Mouse (Mus musculus) kidney, embryonic 16.5 days (tissue): ENCODE measurements around the gene Psmd12. TPM values are rescaled to one million over a fixed set of nuclear protein-coding genes. Genes with fewer than 3 reads are reported as not detected.

Experiments used
- ATAC-seq: fragments of 200-750 bp; cut with Nextera tagmentation; 2 replicates; pipeline ENCODE4 v1.8.0; 2017; ENCODE audit warnings: moderate TSS enrichment; ENCODE audit not compliant: low FRiP score, low TSS enrichment
- H3K27ac ChIP-seq: fragments of 300-500 bp; sonication (generic); 2 replicates; pipeline ENCODE4 v1.5.1; 2014; ENCODE audit warnings: low read length
- H3K27me3 ChIP-seq: fragments of 300-500 bp; sonication (generic); 2 replicates; pipeline ENCODE4 v1.6.1; 2014; ENCODE audit warnings: low read length, control low read depth, mixed read lengths; ENCODE audit not compliant: insufficient read depth
- H3K36me3 ChIP-seq: fragments of 300-500 bp; sonication (generic); 2 replicates; pipeline ENCODE4 v1.6.1; 2014; ENCODE audit warnings: low read length, control low read depth, mixed read lengths; ENCODE audit not compliant: insufficient read depth
- H3K4me1 ChIP-seq: fragments of 300-500 bp; sonication (generic); 2 replicates; pipeline ENCODE4 v1.6.1; 2014; ENCODE audit warnings: low read length, control low read depth, mixed read lengths; ENCODE audit not compliant: insufficient read depth
- H3K4me2 ChIP-seq: fragments of 300-500 bp; sonication (generic); replicated peaks from 2 replicates; pipeline ENCODE4 v1.6.1; 2014; ENCODE audit warnings: low read depth, low read length
- H3K4me3 ChIP-seq: fragments of 300-500 bp; sonication (generic); 2 replicates; pipeline ENCODE4 v1.5.1; 2014; ENCODE audit warnings: mild to moderate bottlenecking, low read length
- H3K9ac ChIP-seq: fragments of 300-500 bp; sonication (generic); replicated peaks from 2 replicates; pipeline ENCODE4 v1.6.1; 2014; ENCODE audit warnings: low read length
- H3K9me3 ChIP-seq: fragments of 300-500 bp; sonication (generic); 2 replicates; pipeline ENCODE4 v1.6.1; 2016; ENCODE audit warnings: low read length, control low read depth
- WGBS: fragments of 180-500 bp; shearing (Covaris S2); extraction: QIAGEN DNeasy Blood & Tissue Kit; methylation state at CpG from one replicate; pipeline ENCODE4 v1.1.7; 2014; 5-methylcytosine and 5-hydroxymethylcytosine counted together
- polyA plus RNA-seq: library from polyadenylated mRNA; unstranded; fragments of >200 nt; fragmentation: Nextera tagmentation; extraction: Ambion mirVana; gene quantifications from 2 replicates; pipeline ENCODE4 v1.2.1, GENCODE M21; 2015

The Psmd12 gene
- polyA plus RNA-seq, 1 experiment from 2014 or later: 178 TPM

DNA sequence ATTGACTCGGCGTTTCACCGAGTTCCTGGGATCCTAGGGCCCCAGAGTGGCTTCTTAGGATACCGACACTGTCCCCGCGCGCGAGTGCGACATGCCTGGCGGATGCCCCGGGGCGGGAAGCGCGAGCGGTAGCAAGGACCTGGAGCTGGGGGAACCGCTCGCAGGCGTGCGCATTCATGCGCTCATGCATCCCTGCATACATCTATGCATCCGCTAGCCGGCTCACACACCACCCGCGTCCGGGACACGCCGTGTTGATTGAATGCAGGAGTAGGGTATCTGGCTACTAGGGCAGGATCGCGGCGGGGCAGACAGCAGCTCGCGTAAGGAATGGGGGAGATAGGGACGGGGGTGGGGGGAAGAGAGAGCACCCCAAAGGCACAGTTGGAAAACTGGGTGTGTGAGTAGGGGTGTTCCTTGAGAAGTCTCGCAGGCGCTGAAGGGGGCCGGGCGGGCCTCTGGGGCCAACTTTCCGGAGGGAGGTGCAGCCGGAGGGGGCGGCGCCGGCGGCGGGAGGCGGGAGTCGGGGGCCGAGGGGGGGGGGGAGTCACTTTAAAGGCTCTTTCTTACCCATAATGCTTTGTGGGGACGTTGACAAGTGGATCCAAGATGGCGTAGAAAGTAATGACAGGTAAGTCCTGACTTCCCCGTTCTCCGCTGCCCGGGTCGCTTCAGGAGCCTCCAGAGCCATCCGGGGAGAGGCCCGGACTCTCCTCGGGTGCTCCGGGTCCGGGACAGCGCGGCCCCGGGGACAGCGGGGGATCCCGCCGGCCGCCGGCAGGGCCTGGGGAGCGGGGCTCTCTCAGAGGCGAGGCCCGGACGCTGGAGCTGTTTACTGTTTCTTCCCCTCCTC lies 68.3 kb downstream of the Psmd12 start, which contains the start of gene Helz:
TSS of gene Helz (plus strand) at position 580 of the 853 bp plus-strand sequence.
- ATAC-seq: peak; percentile 85
- under 1% methylated on average over 61 of the region's 70 CpGs for WGBS
- H3K4me2 ChIP-seq: peak within 1 kb of the TSS; percentile 99
- H3K9me3 ChIP-seq: no peaks in the 10 kb centered on the region
- peak within 1 kb of the TSS; percentile 94 for H3K9ac ChIP-seq
- peak within 1 kb of the TSS; percentile 89 for H3K27ac ChIP-seq
- H3K27me3 ChIP-seq: no peaks in the 10 kb centered on the region
- H3K4me1 ChIP-seq: peaks cover 11% of the 10 kb centered on the region; the same call in 1 of the 2 replicates
- H3K36me3 ChIP-seq: peaks cover 19% of the 10 kb centered on the region
- peak within 1 kb of the TSS; percentile 98 for H3K4me3 ChIP-seq

DNA sequence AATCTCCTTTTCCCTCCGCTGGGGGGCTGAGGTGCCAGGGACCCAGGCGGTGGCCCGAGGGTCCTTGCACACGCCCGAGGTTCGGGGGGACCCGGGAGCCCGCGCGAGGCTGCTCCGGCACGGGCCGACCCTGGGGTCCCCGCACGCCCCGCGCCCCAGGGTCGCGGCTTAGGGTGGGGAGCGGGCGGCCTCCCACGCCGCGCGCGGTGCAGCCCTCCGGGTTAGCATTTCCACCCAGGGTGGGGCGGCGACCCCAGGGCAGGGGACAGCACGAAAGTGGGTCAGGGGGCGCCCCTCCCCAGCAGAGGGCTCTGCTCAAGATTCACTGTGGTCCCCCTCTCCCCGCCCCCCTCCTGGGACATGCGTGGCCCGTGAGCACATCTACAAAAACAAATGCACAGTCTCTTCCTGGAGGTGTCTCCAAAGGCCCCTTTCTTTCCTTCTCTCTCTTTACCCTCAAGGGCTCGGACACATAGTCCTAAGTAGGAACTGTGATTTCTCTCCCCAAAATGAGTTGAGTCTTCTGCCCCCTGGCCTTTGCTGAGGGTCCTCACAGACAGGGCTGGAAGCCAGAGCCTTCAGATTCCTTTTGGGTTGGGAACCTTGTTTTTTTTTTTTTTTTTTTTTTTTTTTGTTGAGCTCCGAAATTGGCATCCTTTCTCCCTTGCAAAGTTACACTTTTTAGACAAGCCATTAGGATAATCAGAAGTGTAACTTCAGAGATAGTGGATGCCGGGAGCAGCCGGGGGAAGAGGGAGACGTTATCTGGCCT lies 69.1 kb downstream of the Psmd12 start:
- peak overlapping the region; percentile 89 for H3K27ac ChIP-seq
- H3K27me3 ChIP-seq: no peaks in the 10 kb centered on the region
- peaks cover 11% of the 10 kb centered on the region; the same call in 1 of the 2 replicates for H3K4me1 ChIP-seq
- H3K9me3 ChIP-seq: no peaks in the 10 kb centered on the region
- peaks cover 24% of the 10 kb centered on the region for H3K36me3 ChIP-seq
- H3K4me2 ChIP-seq: peak overlapping the region; percentile 99
- H3K9ac ChIP-seq: peak overlapping the region; percentile 94
- ATAC-seq: no peak; the same call in 1 of the 2 replicates
- 6% methylated on average over 35 of the region's 39 CpGs for WGBS
- H3K4me3 ChIP-seq: peak overlapping the region; percentile 98

Other genes starting within 250 kb of the Psmd12 start
- 21.5 and 23.0 TPM in 2 replicates for gene Pitpnc1, start 8.8 kb upstream of the Psmd12 start, polyA plus RNA-seq
- 20.1 and 24.7 TPM in 2 replicates for gene Helz, start 68.4 kb downstream of the Psmd12 start, polyA plus RNA-seq
- 0.95 and 1.3 TPM in 2 replicates for gene Cacng1, start 237.0 kb downstream of the Psmd12 start, polyA plus RNA-seq